Mouse (Mus musculus) CH12.LX (cell line): ENCODE measurements around the gene Grcc10. TPM values are rescaled to one million over a fixed set of nuclear protein-coding genes. Genes with fewer than 3 reads are reported as not detected.
A peak's percentile ranks its signal among the peaks of the same experiment; 100 is the strongest.

ENCODE experiments used
- DNase-seq: peaks from one replicate; pipeline ENCODE4 v3.0.0-alpha.2; 2013; ENCODE audit errors: extremely low read depth
- H3K27ac ChIP-seq: 2 replicates; pipeline ENCODE4 v1.5.1; 2012; ENCODE audit warnings: low read depth, mild to moderate bottlenecking, control low read depth, moderate library complexity; ENCODE audit not compliant: insufficient read depth
- H3K27me3 ChIP-seq: replicated peaks from 2 replicates; pipeline ENCODE3; 2012; ENCODE audit warnings: inconsistent platforms
- H3K36me3 ChIP-seq, 2 experiments: replicated peaks in 1 of 2; 2 replicates each; pipeline versions ENCODE3 to v1.6.1; 2012; ENCODE audit warnings: inconsistent platforms in 1 of 2, low read length in 1 of 2, mild to moderate bottlenecking in 1 of 2, mixed read lengths in 1 of 2, moderate library complexity in 1 of 2; ENCODE audit not compliant: control insufficient read depth in 1 of 2, insufficient read depth in 1 of 2
- H3K4me1 ChIP-seq, 2 experiments: 2 replicates each; pipeline ENCODE4 v1.6.1; 2012; ENCODE audit warnings: inconsistent platforms in 1 of 2, moderate library complexity in 1 of 2; ENCODE audit not compliant: insufficient read depth in 2 of 2, control insufficient read depth in 1 of 2
- H3K4me2 ChIP-seq: 2 replicates; pipeline ENCODE4 v1.6.1; 2012; ENCODE audit warnings: low read depth, mild to moderate bottlenecking, control low read depth; ENCODE audit not compliant: poor library complexity, insufficient read depth, severe bottlenecking
- H3K4me3 ChIP-seq, 3 experiments: fragments of 150-350 bp in 1 of 3; sonication (generic) in 1 of 3; replicated peaks in 1 of 3; 2 replicates each; pipeline versions ENCODE3 to v1.5.1; 2011 to 2012; ENCODE audit warnings: low read depth in 2 of 3, low read length in 2 of 3, mild to moderate bottlenecking in 2 of 3, moderate library complexity in 2 of 3, control low read depth in 1 of 3, improper control_type of control experiment in 1 of 3, inconsistent platforms in 1 of 3, mixed read lengths in 1 of 3; ENCODE audit not compliant: poor library complexity in 1 of 3
- H3K79me2 ChIP-seq: replicated peaks from 2 replicates; pipeline ENCODE4 v1.6.1; 2012; ENCODE audit warnings: mild to moderate bottlenecking, moderate library complexity; ENCODE audit not compliant: control insufficient read depth, poor library complexity, insufficient read depth, severe bottlenecking; ENCODE audit errors: extremely low read depth
- H3K9ac ChIP-seq: 2 replicates; pipeline ENCODE4 v1.6.1; 2012; ENCODE audit warnings: low read depth, mild to moderate bottlenecking, control low read depth, moderate library complexity; ENCODE audit not compliant: insufficient read depth
- H3K9me3 ChIP-seq: replicated peaks from 2 replicates; pipeline ENCODE3; 2012; ENCODE audit warnings: low read length, inconsistent platforms, mixed read lengths
- BHLHE40 ChIP-seq: IDR thresholded peaks from 2 replicates; pipeline ENCODE4 v1.6.1; 2011; ENCODE audit warnings: mild to moderate bottlenecking, low read depth, low read length, improper control_type of control experiment
- CTCF ChIP-seq, 2 experiments: IDR thresholded peaks in 1 of 2; conservative IDR thresholded peaks in 1 of 2; 2 replicates each; pipeline ENCODE4 v1.5.1; 2011 to 2012; ENCODE audit warnings: low read depth in 2 of 2, low read length in 2 of 2, improper control_type of control experiment in 1 of 2, inconsistent platforms in 1 of 2, mild to moderate bottlenecking in 1 of 2, moderate library complexity in 1 of 2
- E2F4 ChIP-seq: IDR thresholded peaks from 2 replicates; pipeline ENCODE4 v1.6.1; 2011; ENCODE audit warnings: low read depth, low read length, improper control_type of control experiment; ENCODE audit not compliant: insufficient replicate concordance
- ELF1 ChIP-seq: IDR thresholded peaks from 2 replicates; pipeline ENCODE4 v1.6.1; 2014; ENCODE audit warnings: low read depth, mild to moderate bottlenecking, inconsistent platforms, low read length, improper control_type of control experiment
- EP300 ChIP-seq: IDR thresholded peaks from 2 replicates; pipeline ENCODE4 v1.6.1; 2011; ENCODE audit warnings: low read length, improper control_type of control experiment
- ETS1 ChIP-seq: conservative IDR thresholded peaks from 2 replicates; pipeline ENCODE4 v1.6.1; 2012; ENCODE audit warnings: low read depth, mild to moderate bottlenecking, inconsistent platforms, low read length, improper control_type of control experiment, moderate library complexity
- GABPA ChIP-seq: IDR thresholded peaks from 2 replicates; pipeline ENCODE4 v1.6.1; 2012; ENCODE audit warnings: low read depth, low read length, improper control_type of control experiment, inconsistent platforms; ENCODE audit not compliant: insufficient replicate concordance
- IRF4 ChIP-seq: IDR thresholded peaks from 2 replicates; pipeline ENCODE4 v1.6.1; 2014; ENCODE audit warnings: low read depth, mild to moderate bottlenecking, inconsistent platforms, low read length, improper control_type of control experiment
- JUN ChIP-seq: IDR thresholded peaks from 2 replicates; pipeline ENCODE4 v1.6.1; 2011; ENCODE audit warnings: low read depth, mild to moderate bottlenecking, low read length, improper control_type of control experiment, moderate library complexity; ENCODE audit not compliant: insufficient read depth
- JUND ChIP-seq: conservative IDR thresholded peaks from 2 replicates; pipeline ENCODE4 v1.6.1; 2011; ENCODE audit warnings: low read depth, low read length, improper control_type of control experiment
- MAX ChIP-seq: IDR thresholded peaks from 2 replicates; pipeline ENCODE4 v1.6.1; 2011; ENCODE audit warnings: low read length, improper control_type of control experiment
- MAZ ChIP-seq: IDR thresholded peaks from 2 replicates; pipeline ENCODE4 v1.6.1; 2012; ENCODE audit warnings: low read depth, mild to moderate bottlenecking, inconsistent platforms, low read length, improper control_type of control experiment, moderate library complexity
- MEF2A ChIP-seq: IDR thresholded peaks from 2 replicates; pipeline ENCODE4 v1.6.1; 2014; ENCODE audit warnings: low read depth, mild to moderate bottlenecking, inconsistent platforms, low read length, improper control_type of control experiment, borderline replicate concordance
- MXI1 ChIP-seq: IDR thresholded peaks from 2 replicates; pipeline ENCODE4 v1.6.1; 2011; ENCODE audit warnings: mild to moderate bottlenecking, low read depth, low read length, improper control_type of control experiment
- NRF1 ChIP-seq: IDR thresholded peaks from 2 replicates; pipeline ENCODE4 v1.6.1; 2014; ENCODE audit warnings: low read depth, mild to moderate bottlenecking, inconsistent platforms, low read length, improper control_type of control experiment, moderate library complexity
- POLR2A ChIP-seq: IDR thresholded peaks from 2 replicates; pipeline ENCODE4 v1.6.1; 2011; ENCODE audit warnings: low read depth, mild to moderate bottlenecking, improper control_type of control experiment, low read length
- RAD21 ChIP-seq: IDR thresholded peaks from 2 replicates; pipeline ENCODE4 v1.6.1; 2011; ENCODE audit warnings: low read depth, mild to moderate bottlenecking, low read length, improper control_type of control experiment, moderate library complexity
- RCOR1 ChIP-seq: conservative IDR thresholded peaks from 2 replicates; pipeline ENCODE4 v1.6.1; 2012; ENCODE audit warnings: low read depth, mild to moderate bottlenecking, inconsistent platforms, low read length, improper control_type of control experiment
- TCF12 ChIP-seq: IDR thresholded peaks from 2 replicates; pipeline ENCODE4 v1.6.1; 2014; ENCODE audit warnings: low read depth, mild to moderate bottlenecking, inconsistent platforms, low read length, improper control_type of control experiment
- UBTF ChIP-seq: IDR thresholded peaks from 2 replicates; pipeline ENCODE4 v1.6.1; 2012; ENCODE audit warnings: low read depth, mild to moderate bottlenecking, inconsistent platforms, low read length, improper control_type of control experiment, moderate library complexity
- ZC3H11A ChIP-seq: IDR thresholded peaks from 2 replicates; pipeline ENCODE4 v1.6.1; 2012; ENCODE audit warnings: low read depth, mild to moderate bottlenecking, inconsistent platforms, low read length, improper control_type of control experiment
- ZKSCAN1 ChIP-seq: IDR thresholded peaks from 2 replicates; pipeline ENCODE4 v1.6.1; 2012; ENCODE audit warnings: low read depth, inconsistent platforms, low read length, improper control_type of control experiment, borderline replicate concordance
- dilution Hi-C: fragments of 300-500 bp; cut with MboI; formaldehyde crosslinking; loops from 2 replicates; pipeline ENCODE4 v1.14.3; 2020; ENCODE audit warnings: low sequenced_read_pairs; ENCODE audit not compliant: extremely low pct_unique_long_range_greater_than_20kb, extremely low pct_ligation_motif_present
- in situ Hi-C: fragments of 300-500 bp; cut with MboI; formaldehyde crosslinking; loops from 3 replicates; pipeline ENCODE4 v1.14.3; 2019; ENCODE audit warnings: low sequenced_read_pairs, low pct_ligation_motif_present, low pct_unique_long_range_greater_than_20kb, mixed read lengths
- polyA plus RNA-seq: library from polyadenylated mRNA; unstranded; fragments of >175 nt; gene quantifications from 2 replicates; pipeline ENCODE4 v1.2.1, GENCODE M21; 2012; ENCODE audit warnings: low read depth; ENCODE audit not compliant: insufficient read length
- total RNA-seq, 2 experiments: library from RNA; depleted of rRNA; stranded (reverse); fragments of 300-350 nt in 1 of 2; fragments of >200 nt in 1 of 2; gene quantifications; 2 replicates each; pipeline ENCODE4 v1.2.3; 2012 to 2014

Grcc10 gene
- total and polyA plus RNA-seq, 3 experiments = 64.3 to 197 (median 88.4) TPM

DNA sequence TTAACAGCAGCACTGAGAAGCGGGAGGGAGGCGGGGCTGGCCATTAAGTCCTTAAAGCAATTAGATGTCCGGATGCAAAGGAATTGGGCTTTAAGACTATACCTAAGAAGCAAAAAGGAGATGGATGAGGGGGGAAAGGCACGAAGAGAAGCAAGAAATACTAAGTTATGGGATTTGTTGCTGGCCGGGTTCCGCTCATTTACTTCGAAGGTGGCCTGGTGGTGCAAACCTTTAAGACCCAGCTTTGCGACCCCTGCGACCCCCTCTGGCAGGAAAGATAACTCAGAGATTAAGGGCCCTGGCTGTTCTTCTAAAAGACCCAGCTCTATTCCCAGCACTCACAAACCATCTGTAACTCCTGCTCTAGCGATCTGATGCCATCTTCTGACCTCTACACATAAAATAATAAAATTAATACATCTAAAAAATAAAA, 38.8 kb upstream of the Grcc10 start:
- Histone ChIP-seq H3K27ac (no peak overlapping the region), H3K4me2 (no peak overlapping the region), H3K9me3 (peaks cover 5% of the 10 kb centered on the region), H3K79me2 (no peaks in the 10 kb centered on the region), H3K4me1 (peaks cover 6 to 11% of the 10 kb centered on the region in 2 experiments; a peak in 3 of 4 replicates), H3K36me3 (no peaks in the 10 kb centered on the region)
- dilution Hi-C loops = no loop called here
- no peak for DNase-seq
- TF ChIP-seq E2F4 (no peak), BHLHE40 (no peak), EP300 (no peak), JUN (no peak), MEF2A (no peak), TCF12 (no peak), MAX (no peak), RAD21 (no peak), GABPA (no peak), JUND (no peak), MAZ (no peak), POLR2A (no peak), CTCF (conservative IDR thresholded peaks at IDR 0.05 in 1 of 2, IDR thresholded peaks at IDR 0.05 in 1 of 2; ENCODE audit: low read depth in 2 of 2, low read length in 2 of 2) (no peak), ZC3H11A (no peak), ZKSCAN1 (no peak), ELF1 (no peak), ETS1 (no peak), RCOR1 (no peak), IRF4 (no peak), NRF1 (no peak)
- TF ChIP-seq, all 38 proteins: peak for 0
- H3K4me3 ChIP-seq = no peak overlapping the region
- H3K9ac ChIP-seq = no peak overlapping the region
- H3K27me3 ChIP-seq = peaks cover 9% of the 10 kb centered on the region
- in situ Hi-C loops = no loop called here

DNA sequence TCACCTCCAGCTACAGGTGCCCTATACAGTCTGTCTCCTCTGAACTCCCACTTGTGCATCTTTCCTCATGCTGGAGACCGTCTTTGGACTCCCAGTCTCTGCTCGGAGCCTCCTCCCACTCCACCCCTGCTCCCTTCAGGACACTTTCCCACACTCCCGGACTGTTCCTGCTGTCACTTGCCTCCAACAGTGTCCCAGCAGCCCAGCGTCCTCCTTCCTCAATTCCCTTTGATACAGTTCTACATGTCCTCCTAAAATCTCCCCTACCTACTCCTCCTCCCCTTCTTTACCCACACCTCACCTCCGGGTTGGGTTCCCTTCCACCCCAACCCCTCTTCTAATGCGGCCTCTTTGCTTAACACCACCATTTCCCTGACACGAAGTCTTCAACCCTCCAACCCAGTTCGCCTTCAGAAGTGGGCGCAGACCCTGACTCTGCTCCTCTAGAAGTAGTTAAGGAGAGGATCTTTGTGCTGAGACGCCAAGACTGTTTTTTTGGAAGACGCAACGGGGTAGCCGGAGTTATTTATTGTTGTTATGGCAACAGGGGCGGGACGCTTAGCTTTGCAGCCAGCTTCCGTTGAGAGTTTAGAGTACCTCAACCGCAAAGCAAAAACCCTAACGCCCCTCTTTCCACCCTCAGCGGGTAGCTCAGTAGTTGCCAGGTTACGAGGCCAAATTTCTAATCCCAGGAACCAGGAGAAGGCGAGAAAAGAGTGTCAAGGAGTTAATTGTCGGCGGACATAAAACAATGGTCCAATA, 38.2 kb upstream of the Grcc10 start, which contains the start of gene Lrrc23:
TSS of gene Lrrc23 (minus strand) at position 506 of the 762 bp plus-strand sequence.
- Histone ChIP-seq H3K4me1 (peaks cover 6 to 11% of the 10 kb centered on the region in 2 experiments; a peak in 3 of 4 replicates), H3K9ac (no peak within 1 kb of the TSS), H3K9me3 (peaks cover 5% of the 10 kb centered on the region), H3K27ac (no peak within 1 kb of the TSS), H3K36me3 (no peaks in the 10 kb centered on the region), H3K79me2 (no peaks in the 10 kb centered on the region), H3K4me3 (no peak within 1 kb of the TSS), H3K4me2 (peak within 1 kb of the TSS; percentile 42; the same call in 1 of the 2 replicates), H3K27me3 (peaks cover 11% of the 10 kb centered on the region)
- TF ChIP-seq MXI1 = peak; percentile 51
- no peak for TF ChIP-seq UBTF
- no peak for DNase-seq
- dilution Hi-C loops = no loop called here
- in situ Hi-C loops = no loop called here
